Mouse (Mus musculus) heart, adult 8-10 months (tissue): Measurements from ENCODE around the gene Ulk4. TPM values are rescaled to one million over a fixed set of nuclear protein-coding genes. Genes with fewer than 3 reads are reported as not detected.
A peak's percentile ranks its signal among the peaks of the same experiment; 100 is the strongest.

Experiments
- DNase-seq: peaks from one replicate; pipeline ENCODE4 v3.0.0; 2022; ENCODE audit warnings: low spot score
- total RNA-seq, 4 experiments: library from RNA; stranded (reverse); gene quantifications; 2 replicates each; pipeline ENCODE4 v1.2.4; 2022

Gene Ulk4
- total RNA-seq, 4 experiments from 2014 or later, result 0.14 to 0.41 (median 0.30) TPM

DNA sequence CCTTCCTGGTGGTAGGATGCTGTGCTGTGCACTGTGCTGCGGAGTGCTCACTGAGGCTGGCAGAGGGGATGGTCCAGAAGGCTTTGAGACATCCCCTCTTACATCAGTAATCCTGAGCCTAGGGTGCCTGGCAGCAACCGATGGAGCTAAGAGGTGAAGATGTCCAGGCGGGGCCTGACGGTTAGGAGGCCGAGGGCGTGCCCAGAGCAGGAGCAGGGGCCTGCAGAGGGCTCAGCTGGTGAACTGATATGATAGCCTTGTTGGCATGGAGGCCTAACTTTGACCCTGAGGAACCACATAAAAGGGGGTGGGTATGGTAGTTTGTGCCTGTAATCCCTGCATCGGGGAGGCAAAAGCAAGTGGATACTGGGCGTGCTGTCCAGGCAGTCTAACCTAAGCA is 293.1 kb downstream of the Ulk4 start:
- no peak for DNase-seq

DNA sequence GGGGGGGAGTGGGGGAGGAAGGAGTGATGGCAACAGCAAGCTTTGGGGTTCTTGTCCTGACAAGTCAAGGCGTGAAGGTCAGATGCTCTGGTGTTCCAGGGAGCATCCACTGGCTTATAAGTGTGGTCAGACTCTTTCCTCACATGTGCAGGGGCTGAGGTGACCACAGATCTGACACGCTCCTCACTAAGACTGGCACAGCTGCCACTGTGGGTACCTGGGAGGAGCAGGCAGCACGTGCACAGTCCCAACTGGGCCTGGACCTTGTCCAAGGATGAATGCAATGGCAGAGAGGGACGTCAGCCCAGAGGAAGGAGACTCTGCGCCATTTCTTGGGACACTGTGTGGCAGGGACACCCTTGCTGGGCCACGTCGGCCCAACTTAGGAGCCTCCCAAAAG is 295.2 kb downstream of the Ulk4 start:
- DNase-seq, result no peak

DNA sequence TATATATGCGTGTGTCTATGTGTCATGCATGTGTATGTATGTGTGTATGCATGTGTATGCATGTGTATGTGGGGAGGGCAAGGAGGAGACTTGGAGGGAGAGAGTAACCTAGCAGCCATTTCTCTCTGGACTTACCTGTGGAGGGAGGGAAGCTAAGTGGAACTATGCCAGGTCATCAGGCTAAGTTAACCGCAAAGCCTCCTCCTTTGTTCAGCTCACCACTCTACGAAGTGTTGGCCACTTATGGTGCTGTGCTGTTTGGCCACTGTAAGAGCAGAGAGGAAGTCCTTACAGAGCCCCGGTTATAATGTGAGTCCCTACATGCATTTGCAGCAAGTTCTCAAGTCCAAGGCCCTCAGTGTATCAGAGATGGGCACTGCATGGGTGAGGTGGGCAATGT is 300.1 kb downstream of the Ulk4 start:
- DNase-seq, result no peak

DNA sequence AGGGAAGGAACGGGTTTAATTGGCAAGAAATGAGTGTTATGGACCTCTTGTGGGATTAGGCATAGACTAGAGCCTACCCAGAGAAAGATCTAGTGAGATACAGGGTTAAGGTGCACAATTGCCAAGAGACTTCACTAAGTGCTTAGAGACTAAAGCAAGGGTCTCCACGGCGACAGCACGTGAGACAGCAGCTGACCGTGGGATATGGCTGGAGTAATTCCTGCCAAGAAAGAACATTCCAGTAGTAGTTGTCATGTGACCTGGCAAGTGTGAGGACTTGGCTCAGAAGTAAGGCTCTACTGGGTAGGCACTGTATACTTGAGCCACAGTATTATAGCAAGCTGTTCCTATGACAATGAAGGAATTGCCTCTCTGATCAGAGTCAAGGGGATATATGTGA is 300.8 kb downstream of the Ulk4 start:
- peak; percentile 49 for DNase-seq

DNA sequence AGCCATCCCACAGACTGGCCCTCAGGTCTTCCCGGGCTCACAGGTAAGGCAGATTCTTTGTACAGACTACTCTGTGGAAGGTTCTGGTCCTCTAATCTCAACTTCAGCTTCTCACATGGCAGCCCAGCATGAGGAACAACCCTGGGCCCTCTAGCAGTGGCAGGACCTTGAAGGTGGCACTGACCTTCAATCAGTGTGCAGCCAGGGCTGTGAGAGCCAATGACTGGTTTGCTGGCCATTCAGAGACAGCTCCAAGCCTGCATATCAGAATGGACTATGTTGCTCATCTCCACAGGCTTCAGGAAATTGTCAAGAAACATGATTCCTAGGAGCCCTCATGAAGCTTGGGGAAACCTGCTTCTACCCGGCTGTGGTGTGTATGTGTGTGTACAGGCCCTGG is 302.8 kb downstream of the Ulk4 start:
- no peak for DNase-seq

DNA sequence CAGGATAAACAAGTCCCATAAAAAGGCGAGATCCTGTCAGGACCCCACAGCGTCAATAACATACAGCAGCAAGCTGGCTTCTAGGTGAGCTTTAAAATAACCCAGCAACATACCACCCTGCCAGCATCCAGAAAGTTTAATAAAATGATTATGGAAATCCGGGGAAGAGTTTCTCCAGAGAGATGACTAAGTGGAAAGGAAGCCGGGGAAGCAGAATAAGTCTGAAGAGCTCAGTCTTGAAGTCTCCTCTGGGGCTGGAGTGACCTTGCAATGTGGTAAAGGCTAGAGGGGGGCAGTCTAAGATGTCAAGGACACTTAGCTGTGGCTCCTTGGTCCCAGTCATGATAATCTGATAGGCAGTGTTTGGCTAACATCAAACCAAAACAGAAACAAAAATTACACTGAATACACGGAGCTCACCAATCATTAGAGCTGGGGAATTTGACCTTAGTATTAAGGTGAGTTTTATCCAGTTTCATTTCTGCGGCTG is 303.9 kb downstream of the Ulk4 start:
- DNase-seq, result no peak

DNA sequence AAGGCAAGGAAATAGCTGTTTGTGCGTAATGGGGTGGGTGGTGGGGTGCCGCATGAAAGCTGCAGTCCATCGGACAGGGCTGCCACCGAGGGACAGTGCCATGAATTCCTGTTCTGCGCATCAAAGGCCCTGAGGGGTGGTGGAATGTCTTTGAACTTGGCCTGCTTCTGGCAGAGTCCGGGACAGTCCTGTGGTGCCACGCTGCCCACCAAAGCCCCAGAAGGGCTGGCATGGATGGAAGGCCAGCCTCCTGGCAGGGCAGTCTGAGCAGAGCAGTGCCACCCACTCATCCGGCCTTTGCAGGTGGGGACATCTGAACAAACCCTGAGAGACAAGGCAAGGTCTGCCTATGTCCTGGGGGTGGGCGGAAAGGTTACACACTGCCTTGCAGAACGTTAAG is 312.0 kb downstream of the Ulk4 start:
- DNase-seq, result no peak

DNA sequence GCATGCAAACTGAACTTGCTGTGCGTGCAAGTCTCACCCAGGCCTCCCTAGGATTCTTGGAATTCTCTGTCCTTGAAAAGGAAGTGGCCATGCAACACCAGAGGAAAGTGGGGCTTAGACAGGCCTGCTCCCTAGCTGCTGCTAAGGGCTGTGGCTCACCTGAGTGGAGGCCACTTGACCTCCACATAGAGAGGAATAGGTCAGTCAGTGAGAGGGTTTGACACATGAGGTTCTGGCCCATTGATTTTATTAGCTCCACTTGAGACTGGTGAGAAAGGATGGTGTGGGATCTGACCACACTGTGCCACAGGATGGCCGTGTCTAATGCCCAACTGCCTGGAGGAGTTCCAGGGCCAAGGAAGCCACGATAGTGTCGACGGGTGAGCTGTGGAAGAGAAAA is 312.8 kb downstream of the Ulk4 start:
- no peak for DNase-seq

DNA sequence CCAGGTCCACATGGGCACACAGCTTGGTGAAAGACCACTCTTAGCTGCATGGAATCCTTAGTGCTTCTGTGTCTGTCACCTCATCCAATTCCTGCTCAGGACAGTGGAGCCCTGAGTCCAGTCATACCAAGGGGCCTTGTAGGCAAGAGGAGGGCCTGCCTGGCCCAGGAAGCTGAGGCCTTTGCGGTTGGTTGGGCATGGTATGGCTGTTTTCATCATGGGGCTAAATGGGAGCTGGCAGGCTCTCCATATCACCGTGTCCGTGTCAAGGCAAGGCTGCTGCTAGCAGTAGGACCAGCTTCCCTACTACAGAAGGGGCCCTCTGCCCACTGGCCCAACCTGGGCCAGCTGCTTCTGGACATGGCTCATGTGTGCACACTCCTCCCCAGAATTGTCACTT is 313.3 kb downstream of the Ulk4 start:
- no peak for DNase-seq

DNA sequence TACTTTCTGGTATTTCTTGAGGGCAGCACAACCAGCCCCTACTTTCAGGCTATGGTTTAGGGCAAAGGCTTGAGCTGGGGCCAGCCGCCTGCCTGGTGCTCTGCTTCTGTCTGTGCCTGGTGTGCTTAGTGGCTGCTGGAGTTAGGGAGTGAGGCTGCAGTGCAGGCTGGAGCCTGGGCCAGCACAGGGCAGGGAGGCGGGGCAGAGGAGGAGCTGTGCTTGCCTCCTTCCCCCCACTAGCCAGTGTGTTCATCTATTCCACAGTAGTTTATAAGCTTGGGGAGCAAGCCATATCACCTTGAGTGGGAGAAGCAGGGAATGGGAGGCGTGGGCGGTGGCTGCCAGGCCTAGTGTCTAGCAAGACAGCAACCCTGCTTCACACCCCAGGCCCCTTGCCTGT is 313.9 kb downstream of the Ulk4 start:
- no peak for DNase-seq

DNA sequence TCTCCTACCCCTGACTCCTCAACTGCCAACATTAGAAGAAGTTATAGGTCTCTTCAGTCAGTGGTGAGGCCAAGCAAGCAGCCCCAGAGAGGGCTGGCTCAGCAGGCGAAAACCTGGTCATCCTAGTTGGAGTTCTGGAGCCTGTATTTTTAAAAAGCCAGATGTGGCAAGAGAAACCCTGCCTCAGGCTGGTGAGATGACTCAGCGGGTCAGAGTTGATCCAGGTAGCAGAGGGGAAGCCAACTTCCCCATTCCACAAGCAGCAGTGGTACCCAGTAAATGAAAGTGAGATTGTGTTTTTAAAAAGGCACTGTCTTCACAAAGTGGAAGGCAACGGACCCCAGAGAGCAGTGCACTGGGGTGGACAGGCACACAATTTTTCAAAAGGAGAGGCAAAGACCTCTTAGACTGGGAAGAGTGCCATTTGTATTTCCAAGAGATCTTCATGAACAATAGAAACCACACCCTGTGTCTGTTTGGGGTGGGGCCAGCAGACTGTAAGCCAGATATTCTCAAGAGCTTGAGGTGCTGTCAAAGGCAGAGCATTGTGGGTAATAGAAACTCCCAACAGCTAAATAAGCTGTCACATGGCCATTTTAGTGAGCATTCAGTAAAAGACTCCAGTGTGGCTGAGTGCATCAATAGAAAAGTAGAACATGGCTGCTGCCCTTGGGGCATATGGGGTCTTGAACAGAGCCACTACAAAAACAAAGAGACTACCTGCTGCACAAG is 314.9 kb downstream of the Ulk4 start:
- DNase-seq, result peak; percentile 66

DNA sequence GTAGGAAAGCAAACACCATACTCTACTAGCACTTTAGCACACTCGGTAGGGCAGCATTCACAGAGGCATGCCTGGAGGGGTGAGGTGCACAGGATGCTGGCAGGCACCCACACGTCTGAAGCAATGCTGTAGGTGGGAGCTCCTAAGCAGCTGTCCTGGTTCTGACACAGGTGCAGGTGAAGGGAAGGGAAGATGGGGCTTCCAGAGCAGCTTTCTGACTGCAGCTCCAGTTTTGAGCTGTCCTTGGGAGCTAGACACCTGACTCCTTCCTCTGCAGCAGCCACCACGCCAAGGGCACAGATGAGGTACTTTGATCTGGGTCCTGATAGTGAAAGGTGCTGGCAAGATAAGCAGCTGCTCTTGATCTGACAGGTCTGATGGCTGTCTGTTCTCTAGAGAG is 315.5 kb downstream of the Ulk4 start:
- no peak for DNase-seq

DNA sequence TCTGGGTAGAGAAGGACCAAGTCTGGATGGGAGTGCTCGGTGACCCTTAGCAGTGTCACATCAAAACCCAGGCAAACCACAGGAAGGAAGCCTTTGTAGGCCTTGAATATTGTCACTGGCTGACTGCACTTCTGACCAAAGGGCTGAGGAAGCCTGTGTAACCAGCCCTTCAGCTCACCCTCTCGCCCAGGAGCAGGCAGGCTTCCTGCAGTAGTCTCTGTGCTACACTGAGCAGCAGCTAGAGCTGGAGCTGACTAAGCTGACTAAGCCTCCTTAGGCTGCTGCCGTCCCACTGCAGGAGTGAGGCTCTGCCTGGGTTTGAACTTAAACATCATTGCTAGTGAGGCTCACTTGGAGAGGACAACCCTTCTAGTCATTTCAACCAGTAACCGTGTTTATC is 316.4 kb downstream of the Ulk4 start:
- no peak for DNase-seq

DNA sequence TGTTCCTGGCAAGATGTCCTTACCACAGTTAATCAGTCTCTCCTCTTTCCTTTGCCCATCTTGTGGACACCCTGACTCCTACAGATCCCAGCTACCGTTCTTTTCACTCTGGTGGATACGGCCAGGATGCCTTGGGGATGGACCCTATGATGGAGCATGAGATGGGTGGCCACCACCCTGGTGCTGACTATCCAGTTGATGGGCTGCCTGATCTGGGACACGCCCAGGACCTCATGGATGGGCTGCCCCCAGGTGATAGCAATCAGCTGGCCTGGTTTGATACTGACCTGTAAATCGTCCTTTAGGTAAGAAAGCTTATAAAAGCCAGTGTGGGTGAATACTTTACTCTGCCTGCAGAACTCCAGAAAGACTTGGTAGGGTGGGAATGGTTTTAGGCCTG is 317.8 kb downstream of the Ulk4 start:
- DNase-seq, result no peak

DNA sequence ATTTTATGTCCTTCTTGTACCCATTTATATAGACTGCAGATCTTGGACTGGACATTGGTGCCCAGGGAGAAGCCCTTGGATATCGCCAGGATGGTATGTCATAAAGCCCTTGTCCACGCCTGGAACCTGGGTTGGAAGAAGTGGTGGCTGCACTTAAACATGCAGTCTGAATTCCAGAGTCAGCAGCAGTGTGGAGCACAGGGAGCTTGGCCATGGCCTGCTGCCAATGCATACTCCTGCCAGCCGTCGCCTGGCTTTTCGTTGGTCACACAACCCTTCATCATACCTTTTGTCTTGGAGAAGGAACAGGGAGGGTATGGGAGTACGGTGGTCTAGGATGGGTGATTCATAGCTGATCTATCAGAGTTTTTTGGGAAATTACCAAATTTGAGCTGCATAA is 318.4 kb downstream of the Ulk4 start:
- DNase-seq, result no peak

DNA sequence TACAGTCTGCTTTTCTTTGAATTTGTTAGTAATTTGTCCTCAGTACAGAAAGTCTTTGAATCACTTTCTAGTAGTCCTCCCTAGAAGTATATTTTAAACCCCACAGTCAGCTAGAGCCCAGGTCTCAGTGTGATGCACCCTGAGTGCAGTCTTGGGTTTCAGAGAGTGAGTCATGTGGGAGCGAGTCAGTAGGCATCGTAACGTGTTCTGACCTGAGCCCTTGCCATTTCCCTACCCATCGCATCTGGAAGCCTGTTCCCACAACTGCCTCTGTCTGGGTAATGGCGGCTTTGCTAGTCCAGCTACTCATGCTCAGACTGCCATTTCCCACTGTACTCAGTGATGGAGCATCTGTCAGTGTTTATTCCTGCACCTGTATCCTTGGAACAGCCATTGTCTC is 318.9 kb downstream of the Ulk4 start:
- DNase-seq, result no peak

DNA sequence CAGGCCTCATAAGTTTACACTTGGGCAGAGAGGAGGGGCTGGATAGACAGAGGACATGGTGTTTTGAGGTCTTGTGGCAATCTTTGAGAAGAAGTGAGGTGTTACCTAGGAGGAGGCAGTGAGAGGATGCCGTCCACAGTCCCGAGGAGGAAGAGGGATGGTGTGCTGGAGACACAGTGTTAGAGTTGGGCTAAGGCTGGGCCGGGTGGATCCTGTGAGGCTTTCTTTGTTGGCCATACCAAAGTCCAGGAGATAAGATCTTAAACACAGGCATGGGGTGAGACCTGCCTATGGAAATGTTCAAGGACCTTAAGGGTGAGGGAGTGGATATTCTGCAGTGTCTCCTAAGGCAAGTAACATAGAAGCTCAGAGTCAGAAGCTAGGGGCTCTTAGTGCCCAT is 325.1 kb downstream of the Ulk4 start:
- no peak for DNase-seq

DNA sequence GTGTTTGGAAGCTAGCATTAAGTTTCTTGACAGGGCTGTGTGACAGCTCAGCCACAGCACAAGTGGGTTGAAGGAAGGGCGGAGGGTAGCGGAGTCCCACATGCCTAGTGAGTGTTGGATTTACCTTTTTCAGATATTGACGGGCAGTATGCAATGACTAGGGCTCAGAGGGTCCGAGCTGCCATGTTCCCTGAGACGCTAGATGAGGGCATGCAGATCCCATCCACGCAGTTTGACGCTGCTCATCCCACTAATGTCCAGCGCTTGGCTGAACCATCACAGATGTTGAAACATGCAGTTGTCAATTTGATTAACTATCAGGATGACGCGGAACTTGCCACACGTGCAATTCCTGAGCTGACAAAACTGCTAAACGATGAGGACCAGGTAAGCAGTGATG is 326.2 kb downstream of the Ulk4 start:
- no peak for DNase-seq

DNA sequence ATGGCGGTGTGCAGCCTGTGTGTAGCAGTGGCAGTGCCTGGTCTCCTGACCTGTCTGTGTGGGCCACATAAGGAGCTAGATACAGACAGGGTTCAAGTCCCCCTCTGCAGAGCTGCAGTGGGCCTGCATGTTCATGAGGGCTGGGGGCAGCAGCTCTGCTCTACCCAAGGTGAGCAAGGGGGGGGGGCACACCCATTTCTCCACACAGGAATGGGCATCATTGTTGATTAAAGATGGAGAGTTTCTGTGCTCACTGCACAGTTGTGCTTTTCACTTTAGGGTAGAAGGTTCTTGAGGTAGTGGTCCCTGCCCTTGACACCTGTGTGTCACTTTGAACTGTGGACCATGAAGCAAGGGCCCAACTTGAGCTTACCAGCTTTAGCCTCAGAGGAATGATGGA is 328.2 kb downstream of the Ulk4 start:
- DNase-seq, result no peak

DNA sequence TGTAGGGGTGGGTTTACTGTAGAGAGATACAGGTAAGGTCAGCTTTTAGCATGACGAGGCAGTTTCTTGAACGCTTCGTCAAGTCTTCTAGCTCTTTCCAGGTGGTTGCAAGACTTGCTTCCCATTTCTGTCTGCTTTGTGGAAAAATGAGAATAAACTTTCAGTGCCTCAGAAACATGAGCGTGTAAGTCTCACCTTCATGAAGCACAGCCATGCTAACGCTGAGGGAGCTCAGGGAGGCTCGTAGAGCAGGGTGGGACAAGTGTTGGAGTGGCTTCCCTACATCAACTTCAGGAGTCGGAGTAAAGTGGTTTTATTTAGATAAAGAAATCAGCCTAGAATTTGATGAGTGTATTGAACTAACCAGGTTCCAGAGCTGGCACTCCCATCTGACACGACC is 330.9 kb downstream of the Ulk4 start:
- no peak for DNase-seq

DNA sequence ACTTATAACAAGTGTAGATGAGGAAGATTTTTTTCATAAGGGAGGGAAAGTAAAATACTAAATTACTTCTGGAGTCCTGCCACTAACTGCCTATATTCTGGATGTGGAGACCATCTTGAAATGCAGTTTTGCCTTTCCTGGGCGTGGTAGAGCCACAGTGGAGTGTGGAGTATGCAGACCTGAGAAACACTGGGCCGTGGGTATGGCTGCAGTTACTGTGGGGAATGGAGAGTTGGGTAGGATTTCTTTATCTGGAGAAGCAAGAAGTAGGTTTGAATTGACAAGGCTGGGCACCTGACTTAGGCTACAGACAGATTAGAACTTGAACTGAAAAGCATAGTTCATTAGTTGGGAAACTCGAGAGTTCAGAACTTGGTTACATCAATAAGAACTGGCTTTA is 332.8 kb downstream of the Ulk4 start:
- DNase-seq, result no peak

DNA sequence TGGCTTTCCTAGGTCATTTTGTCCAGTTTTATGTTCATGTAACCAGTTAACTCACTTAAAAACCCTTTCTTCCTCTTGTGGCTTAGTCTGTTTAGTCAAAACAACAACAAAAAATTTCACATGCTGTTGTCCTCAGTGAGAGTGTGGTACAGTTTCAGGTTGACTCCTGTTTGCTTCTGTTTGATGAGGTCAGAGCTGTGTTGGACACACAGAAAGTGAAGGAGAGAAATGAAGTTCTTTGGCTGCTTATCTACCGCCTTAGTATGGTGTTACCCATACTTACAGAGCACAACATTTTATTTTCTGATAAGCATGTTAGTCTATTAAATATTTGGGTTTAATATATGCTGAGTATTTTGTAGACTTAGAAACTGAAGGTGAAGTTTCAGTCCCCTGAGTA is 333.2 kb downstream of the Ulk4 start:
- no peak for DNase-seq

DNA sequence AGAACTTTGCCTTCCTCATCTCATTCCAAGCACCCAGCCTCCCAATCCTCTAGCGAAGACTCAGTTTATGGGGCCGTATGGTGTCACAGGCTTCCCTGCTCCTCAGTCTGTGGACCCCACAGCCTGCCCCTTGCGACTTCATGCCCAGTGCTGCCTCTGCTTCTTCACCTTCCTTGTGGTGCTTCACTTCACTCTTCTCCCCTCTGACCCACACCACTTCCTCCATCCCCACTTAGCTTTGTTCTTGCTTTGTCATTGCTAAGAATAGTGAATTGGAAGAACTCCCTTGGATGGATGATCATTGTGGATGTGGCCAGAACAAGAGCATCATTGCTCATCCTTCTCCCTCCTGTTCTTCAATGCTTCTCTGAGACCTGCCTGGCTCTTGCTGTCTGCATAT is 336.1 kb downstream of the Ulk4 start:
- no peak for DNase-seq

DNA sequence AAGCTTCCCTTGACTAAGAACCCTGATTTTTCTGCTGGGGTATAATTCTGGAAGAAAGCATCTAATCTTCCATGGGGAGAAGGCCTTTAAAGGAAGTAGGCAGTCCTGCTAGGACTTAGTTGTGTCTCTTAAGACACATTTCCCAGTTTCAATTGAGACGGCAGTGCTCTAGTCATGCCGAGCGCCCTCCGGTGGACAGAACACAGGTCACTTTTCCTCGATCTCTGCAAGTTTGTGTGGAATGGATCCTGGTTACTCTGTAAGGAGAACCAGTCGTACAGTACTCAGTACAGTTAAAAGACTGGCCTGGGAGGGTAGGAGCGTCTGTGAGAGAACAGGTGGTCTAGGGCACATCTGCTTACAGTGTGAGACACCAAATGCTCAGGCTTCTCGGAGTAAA is 340.6 kb downstream of the Ulk4 start:
- DNase-seq, result peak; percentile 51
